Mouse (Mus musculus) cerebellum, adult 11-12 months (tissue): ENCODE data around the gene Agl.
"Not testable (repeated sequence)": the region's sequence is repeated elsewhere in the genome, so short reads cannot be mapped to it uniquely, and the experiment has no call there.

ENCODE experiments used
- DNase-seq: peaks from one replicate; pipeline ENCODE4 v3.0.0; 2022

Gene Agl

DNA sequence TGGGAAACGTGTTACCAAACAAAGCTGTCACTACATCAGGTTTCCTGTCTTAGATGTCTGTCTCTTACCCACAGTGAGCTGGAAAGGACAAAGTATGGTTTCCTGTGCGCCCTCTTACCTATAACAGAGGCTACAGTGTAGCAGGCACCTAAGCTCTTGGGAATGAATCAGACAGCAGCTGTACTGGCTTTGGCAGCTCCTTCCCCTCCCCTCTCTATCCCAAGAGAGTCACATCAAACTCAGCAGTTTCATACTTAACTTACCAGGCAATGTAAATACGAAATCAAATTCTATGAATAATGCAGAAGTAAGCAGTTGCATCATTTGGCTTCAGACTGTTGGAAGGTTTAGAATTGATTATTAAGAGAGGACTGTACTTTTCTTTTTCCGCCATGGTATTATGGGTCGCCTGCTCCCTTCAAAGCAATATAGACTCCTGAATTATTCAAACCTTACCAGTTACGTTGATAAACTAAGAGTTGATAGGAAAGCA lies 7.4 kb upstream of the Agl start:
- DNase-seq = no peak

DNA sequence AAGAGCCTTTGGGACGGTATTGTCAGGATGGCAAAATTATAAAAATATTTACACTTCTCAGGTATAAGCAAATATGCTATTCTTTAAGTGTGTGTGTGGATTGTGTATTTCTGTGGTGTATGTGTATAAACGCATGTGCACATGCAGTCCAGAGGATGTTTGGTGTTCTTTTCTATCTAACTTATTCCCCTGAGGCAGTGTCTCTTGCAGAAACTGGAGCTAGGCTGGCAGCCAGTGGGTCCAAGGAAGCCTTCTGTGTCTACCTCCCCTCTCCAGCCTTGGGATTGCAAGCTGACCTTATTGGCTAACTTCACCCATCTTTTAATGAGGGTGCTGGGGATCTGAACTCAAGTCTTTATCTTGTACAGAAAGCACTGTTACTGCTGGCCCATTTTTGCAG lies 5.0 kb upstream of the Agl start:
- DNase-seq = no peak

DNA sequence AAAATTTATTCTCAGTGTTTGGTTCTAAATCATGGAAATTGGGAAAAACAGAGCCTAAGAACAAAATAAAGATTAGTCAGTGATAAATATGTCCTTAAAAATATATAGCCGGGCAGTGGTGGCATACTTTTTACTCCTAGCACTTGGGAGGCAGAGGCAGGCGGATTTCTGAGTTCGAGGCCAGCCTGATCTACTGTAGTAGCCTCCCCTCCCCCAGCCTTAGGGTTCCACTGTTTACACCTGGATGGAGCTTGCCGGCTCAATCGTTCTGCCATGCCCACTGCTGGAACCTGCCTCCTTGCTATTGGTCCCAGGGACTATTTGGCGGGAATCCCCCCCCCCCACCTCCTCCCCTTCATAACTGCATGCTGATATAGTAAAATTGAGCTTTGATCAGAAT lies 2.4 kb upstream of the Agl start:
- not testable (repeated sequence) for DNase-seq

DNA sequence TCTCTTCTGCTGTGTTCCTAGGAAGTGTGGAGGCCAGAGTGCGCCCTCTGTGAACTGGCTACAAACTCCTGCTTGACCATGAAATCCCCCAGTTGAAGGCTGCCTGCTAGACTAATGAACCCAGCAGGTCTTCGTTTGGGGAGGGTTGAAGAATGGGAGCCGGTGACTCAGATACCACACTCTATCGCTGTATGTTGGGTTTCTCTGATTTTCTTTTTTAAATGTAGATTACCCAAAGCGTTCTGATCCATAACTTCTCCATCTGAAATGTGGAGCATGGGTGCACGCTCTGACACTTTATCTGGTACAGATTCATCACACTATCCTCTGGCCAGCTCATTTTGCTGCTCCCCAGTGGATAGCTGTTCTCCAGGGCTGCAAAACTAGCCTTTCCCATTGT lies 1.3 kb upstream of the Agl start:
- DNase-seq = no peak

DNA sequence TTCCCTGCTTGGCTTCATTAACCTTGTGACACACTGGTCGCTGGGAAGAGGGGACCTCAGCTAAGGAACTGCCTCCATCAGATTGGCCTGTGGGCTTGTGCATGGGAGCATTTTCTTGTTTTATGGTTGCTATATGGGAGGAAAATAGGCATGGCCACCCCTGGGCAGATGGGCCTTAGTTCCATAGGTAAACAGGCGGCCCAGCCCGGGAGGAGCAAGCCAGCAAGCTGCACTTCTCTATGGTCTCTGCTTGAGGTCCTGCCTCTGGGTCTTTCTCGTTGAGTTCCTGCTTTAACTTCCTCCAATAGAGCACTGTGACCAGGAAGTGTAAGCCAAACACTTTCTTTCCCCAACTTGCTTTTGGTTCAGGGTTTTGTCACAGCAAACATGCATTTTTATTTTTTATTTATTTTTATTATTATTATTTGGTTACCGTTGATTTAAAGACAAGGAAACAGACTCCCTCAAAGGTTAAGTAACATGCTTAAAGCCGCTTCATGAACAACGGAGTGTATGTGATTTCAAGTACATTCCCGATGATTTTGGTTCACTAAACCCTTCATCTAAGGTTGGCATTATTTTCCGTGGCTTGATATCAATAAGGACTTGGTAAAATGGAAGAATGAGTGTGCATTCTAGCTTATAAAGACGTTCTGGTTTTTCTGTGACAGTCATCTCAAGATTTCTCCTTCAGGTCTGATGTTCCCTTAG lies 696 bp upstream of the Agl start:
- DNase-seq = no peak

DNA sequence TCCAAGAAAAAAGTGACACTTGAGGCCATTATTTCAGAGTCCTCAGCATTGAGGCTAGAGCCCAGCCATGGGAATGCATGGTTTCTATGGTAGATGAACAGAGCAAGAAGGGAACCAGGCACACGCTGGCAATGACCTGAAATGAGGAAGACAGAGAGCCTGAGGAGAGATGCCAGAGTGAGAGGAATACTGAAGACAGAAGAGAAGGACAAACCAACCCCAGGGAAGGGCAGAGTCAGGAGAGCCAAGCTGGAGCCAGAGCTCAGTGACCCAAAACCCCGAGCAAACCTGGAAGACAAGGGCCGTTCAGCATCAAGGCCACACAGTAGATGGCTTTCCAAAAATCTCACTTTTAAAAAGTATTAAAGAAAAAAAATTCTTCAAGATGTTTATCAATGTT lies 2.1 kb downstream of the Agl start:
- DNase-seq = no peak

DNA sequence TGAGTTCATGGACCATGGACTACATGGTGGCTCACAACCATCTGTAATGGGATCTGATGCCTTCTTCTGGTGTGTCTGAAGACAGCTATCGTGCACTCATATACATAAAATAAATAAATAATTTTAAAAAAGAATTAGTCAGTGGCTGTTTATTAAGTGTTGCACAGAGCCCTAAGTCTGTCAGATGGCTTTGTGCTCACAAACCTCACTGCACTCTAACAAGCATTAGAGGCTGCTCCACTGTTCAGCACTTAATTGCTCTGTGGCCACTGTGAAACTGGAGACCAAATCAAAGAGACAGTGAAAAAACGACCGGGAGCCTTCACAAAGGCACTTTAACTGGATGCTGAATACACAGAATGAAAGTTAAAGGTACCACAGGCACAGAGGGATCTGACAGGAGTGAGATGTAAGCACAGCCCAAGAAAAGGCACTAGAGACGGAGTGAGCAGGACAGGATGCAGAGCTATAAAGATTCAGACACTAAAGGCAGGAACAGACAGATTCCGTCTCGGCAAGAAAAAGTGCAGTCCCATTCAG lies 3.1 kb downstream of the Agl start:
- no peak for DNase-seq

DNA sequence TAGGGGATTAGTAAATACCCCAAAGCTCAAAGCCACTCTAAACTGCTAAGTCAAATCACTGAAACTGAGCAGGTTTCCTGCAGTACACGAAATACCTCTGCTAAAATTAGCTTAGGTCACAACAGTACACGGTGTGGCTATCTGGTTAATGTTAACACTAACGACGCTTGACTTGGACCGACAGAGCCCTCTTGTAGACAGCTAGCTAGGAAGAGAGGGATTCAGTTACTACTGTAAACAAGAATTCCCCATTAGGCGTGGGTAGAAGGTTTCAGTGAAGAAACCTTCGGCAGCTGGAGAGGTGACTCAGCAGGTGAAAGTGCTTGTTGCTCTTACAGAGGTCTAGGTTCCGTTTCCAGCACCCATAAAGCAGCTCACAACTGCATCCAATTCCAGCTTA lies 6.2 kb downstream of the Agl start:
- DNase-seq = no peak

DNA sequence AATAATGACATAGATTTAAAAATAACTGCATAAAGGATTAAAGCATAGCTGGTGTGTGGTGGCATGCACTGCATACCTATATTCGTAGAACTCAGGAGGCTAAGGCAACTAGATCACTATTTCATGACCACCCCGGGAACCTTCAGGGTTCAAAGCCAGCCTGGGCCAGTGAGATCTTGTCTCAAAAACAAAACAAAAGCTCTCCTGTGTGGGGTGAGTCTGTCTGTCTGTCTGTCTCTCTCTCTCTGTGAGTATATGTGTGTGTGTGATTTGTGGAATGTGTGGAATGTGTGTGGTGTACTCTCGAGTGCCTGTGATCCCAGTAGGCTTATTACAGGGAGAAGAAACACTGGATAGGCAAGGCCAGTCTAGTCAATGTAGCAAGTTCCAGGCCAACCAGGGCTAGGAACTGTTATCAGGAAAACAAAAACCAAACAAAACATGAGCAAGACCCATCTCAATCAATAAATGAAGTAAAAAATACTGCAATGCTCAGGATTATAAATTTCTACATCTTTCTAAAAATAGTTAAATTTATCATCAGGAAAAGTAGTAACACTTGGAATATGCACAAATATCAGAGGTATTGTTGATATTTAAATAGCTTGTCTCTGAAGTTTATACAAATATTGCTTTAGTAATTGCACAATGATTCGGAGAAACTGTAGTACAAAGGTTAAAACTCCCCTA lies 9.0 kb downstream of the Agl start:
- DNase-seq = no peak

DNA sequence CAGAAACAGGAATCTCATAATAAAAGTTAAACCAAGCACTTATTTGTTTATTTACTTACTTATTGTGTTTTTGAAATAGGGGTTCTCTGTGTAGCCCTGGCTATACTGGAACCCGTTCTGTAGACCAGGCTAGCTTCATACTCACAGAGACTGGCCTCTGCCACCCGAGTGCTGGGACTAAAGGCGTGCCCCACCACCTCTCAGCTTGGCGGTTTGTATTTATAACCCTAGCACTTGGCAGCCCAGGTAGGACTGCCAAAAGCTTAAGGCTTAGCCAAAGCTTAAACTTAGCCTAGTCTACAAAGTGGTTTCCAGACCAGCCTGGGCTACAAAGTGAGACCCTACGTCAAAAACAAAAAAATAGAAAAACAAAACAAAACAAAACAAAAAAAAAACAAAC lies 19.1 kb downstream of the Agl start:
- no peak for DNase-seq

DNA sequence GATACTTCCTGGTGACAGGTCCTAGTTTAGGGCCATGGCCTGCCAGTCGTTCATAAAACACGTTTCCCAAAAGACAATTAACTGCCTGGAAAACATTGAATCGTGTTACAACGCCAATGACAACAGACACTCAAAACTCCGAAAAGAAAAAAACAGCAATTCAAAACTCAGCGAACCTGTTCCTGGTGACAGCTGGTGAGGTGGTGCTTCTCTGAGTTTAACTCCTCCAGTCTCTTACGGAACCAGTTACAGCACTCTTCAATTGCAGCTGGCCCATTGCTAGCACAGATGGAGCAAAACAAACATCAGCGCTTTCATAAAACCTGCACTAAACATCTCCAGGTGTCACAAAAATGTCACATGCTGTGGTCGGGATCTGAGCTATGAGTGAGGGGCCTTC lies 21.4 kb downstream of the Agl start:
- no peak for DNase-seq

DNA sequence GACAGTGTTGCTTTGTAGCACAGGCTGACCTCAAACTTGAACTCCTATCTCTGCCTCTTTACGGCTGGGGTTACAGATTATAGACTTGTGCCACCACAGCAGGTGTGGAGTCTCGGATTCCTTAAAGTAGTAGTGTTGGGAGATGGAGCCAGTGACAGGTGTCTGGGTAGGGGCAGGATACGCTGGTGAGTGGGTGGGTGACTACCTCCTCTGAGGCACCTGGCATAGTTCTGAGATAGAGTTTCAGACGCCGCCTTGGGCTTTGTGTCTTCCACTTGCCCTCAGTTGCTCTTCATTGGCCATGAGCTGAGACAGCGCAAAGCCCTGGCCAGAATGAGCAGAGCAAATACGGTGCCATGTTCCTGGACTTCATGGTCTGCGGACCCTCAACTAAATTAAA lies 22.1 kb downstream of the Agl start:
- no peak for DNase-seq

DNA sequence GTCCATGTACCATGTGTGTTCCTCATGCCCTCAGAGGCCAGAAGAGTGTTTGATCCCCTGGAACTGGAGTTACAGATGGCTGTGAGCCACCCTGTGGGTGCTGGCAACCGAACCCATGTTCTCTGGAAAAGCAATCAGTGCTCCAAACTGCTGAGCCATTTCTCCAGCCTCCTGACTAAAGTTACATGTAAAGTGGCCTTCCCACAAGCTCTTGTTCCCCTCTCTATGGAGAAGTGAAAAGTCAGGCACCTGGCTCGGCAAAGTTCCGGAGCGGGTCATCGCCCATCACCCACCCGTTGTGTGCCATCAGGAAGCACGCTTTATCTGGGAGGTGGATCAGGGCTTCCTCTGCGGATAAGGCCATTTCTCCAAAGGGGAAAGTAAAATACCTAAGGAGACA lies 23.2 kb downstream of the Agl start:
- no peak for DNase-seq

DNA sequence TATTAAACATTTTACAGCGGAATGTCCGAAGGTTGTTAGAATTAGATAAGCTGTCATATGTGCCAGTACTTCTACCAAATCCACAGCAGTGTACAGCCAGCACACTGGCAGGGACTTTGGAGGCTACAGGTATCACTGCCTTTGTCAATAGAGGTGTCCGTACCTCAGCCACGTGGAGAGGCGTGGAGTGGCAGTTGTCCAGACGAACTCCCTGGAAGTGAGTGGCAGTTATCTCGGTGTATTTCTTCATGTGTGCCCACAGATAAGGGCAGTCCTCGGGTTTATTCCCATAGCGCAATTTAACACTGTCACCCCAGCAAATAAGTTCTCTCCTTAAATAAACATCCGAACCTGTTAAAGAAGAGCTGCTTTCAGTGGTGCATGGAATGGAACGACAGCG lies 23.7 kb downstream of the Agl start:
- DNase-seq = no peak

DNA sequence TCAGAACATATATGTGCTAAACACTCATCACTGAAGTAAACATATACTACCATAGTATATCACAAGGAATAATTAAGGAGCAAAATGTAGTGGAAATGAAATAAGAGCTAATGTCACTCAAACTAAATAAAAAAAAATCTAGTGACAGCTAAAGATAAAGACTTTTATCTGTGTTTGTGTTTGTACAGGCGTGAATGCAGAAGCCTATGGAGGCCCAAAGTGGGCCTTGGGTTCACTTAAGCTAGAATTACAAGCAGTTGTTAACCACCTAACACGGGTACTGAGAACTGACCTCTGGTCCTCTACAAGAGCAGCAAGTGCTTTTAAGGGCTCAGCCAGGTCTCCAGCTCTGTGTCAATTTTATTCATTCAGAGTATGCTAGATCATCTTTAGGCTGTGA lies 31.0 kb downstream of the Agl start:
- no peak for DNase-seq

DNA sequence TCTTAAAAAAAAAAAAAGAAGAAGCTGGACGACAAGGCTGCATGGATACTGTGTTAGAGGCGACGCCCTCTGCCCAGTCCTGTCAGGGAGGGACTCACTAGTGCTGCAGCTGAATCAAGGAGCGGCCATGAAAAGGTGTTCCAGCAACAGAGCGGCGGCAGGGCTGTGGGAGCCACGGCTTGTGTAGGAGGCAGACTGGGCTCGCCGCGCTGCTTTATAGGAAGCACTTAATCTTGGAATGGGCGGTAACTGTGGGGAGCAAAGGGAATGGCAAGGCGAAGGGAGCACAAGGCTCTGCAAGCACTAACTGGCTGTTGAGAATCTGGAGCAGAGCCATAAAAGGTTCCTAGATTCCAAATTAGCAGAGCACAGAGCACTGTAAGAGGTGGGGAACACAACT lies 34.1 kb downstream of the Agl start:
- no peak for DNase-seq

DNA sequence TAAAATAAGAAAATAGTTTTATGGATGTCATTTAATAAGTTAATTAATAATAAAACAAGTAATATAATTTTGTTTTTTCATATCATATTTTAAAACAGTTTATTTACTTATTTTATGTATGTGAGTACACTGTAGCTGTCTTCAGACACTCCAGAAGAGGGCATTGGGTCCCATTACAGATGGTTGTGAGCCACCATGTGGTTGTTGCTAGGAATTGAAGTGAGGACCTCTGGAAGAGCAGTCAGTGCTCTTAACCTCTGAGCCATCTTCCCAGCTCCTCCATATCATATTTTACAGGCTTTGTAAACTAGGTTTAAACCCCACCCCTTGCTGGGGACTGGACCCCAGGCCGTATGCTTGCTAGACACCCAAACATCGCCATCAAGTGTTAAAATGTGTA lies 36.4 kb downstream of the Agl start:
- no peak for DNase-seq

DNA sequence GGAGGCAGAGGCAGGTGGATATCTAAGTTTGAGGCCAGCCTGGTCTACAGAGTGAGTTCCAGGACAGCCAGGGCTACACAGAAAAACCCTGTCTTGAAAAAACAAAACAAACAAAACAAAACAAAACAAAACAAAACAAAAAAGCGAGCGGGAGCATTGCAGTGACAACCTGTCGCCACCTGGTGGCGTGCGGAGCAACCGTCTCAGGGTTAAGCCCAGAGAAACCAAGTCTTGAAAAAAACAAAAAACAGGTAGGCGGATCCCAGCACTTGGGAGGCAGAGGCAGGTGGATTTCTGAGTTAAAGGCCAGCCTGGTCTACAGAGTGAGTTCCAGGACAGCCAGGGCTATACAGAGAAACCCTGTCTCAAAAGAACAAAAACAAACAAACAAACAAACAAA lies 41.0 kb downstream of the Agl start:
- not testable (repeated sequence) for DNase-seq

DNA sequence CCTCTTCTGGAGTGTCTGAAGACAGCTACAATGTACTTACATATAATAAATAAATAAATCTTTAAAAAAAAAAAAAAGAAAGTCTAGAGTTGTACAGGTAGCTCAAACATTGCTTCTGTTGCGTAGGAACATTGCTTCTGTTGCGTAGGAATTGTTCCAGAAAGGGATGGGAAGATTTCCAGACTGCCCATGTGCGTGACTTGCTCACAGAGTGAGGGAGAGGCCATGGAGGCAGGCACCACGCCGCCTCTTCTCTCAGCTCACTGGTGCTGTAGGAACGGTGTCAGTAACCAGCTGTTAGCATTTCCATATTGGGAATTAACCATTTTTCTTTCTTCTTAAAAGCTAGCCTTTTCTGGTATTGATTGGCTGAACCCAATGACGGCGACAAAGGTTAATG lies 55.1 kb downstream of the Agl start:
- no peak for DNase-seq

DNA sequence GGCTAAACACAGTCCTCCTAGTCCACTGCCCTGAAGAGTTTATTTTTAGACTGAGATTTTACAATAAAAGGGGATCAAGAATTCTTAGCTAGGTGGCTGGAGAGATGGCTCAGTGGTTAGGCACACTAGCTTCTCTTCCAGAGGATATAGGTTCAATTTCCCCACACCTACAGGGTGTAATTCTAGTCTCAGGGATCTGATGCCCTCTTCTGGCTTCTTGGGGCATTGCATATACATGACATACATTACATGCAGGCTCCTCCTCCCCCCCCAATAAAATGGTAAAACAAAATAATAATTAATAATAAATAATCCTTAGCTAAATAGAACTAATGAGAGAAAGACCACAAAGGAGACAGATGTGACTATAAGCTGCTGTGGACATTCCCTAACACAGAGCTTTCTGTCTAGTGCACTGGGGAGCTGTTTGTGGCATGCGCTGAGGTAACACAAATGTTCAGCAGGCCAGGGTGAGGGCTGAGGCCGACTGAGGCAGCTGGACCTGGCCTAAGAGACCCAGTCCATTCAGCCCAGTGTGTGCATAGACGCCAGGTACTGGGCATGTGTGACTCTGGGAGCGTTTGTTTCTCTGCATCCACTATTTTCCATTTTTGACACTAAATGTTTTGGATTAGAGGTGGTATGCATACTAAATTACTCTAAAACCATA lies 56.6 kb downstream of the Agl start:
- DNase-seq = peak; percentile 13

DNA sequence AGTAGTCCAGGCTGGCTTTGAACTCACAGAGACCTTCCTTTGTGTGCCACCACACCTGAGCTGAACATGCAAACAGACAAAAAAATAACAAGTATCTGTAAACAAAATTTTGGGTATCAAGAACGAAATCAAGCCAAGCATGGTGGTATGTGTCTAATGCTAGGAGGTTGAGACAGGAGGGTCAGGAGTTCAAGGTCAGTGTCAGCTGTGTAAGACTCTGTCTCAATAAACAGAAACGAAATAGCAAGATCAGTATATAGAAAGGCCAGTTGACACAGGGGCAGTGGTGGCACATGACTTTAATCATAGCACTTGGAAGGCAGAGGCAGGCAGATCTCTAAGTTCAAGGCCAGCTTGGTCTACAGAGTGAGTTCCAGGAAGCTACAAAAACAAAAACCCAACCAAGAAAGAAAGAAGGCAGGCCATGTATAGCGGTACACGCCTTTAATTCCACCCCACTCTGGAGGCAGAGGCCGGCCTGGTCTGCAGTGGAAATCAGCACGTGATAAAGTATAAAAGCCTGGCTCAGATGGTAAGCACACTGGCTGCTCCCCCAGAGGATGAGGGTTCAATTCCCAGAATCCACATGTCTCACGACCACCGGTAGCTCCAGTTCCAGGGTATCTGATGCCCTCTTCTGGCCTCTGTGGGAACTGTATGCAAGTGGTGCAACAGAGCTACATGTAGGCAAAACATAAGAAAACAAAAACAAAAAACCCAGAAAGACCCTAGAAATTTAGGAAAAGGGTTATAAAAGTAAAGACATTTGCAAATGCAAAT lies 59.4 kb downstream of the Agl start:
- no peak for DNase-seq

DNA sequence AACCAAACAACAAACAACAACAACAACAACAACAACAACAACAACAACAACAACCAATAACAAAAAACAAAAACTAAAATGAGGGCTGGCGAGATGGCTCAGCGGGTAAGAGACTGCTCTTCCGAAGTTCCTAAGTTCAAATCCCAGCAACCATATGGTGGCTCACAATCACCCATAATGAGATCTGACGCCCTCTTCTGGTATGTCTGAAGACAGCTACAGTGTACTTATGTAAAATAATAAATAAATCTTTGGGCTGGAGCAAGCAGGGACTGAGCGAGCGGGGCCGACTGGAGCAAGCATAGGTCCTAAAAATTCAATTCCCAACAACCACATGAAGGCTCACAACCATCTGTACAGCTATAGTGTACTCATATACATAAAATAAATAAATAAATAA lies 60.3 kb downstream of the Agl start:
- DNase-seq = not testable (repeated sequence)

DNA sequence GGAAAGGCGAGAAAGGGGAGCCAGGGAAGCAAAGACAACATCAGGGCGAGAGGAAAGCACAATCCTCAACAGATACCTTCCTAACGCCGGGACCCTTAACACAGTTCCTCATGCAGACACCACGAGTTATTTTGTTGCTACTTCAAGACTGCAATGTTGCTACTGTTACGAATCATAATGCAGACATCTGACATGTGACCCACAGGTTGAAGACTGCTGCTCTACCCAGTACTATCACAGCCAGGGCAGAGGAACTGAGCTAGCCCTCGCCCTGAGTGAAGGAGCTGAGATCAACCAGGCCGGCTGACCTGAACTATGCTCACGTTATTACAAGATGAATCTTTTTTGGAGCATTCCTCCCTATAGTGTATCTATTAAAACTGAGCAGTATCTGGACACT lies 67.0 kb downstream of the Agl start:
- no peak for DNase-seq
